ENCODE assay signal across 11 mouse cellular contexts in genomic region chr8:125484530-125485196, GRCm38 (mm10).
DNase-seq lines count a peak whose midpoint lies in the region; ATAC-seq lines count a peak whose summit lies in the region.
"Had no signal": no experiment of that assay in that cellular context is flagged by ENCODE, and none has a peak within 500 bp of the region (broad histone marks: within the 10 kb centered on the region; RNA-seq: fewer than 3 reads in every experiment).

No protein-coding gene starts in this region.

- 59% methylated on average over 7 of the region's 7 CpGs for WGBS in heart, embryonic 13.5 days
- 7% methylated on average over 7 of the region's 7 CpGs for WGBS in forebrain, embryonic 14.5 days
- 27% methylated on average over 7 of the region's 7 CpGs for WGBS in midbrain, embryonic 12.5 days

- peaks cover 52% of the 10 kb centered on the region for H3K4me1 ChIP-seq in heart, embryonic 13.5 days
- H3K4me1 ChIP-seq in forebrain, embryonic 14.5 days (ENCODE audit: control insufficient read depth, insufficient read depth, low read length) = peaks cover 12% of the 10 kb centered on the region
- H3K4me1 ChIP-seq in midbrain, embryonic 12.5 days = peaks cover 28% of the 10 kb centered on the region

- no peaks in the 10 kb centered on the region for H3K27me3 ChIP-seq in heart, embryonic 13.5 days (replicated peaks)
- no peaks in the 10 kb centered on the region for H3K27me3 ChIP-seq in forebrain, embryonic 14.5 days (replicated peaks; ENCODE audit: control insufficient read depth, insufficient read depth, low read length)
- peaks cover 5% of the 10 kb centered on the region; the same call in 1 of the 2 replicates for H3K27me3 ChIP-seq in midbrain, embryonic 12.5 days

- H3K36me3 ChIP-seq in heart, embryonic 13.5 days = peaks cover 66% of the 10 kb centered on the region
- peaks cover 41% of the 10 kb centered on the region for H3K36me3 ChIP-seq in forebrain, embryonic 14.5 days (ENCODE audit: control insufficient read depth, insufficient read depth, low read length)
- H3K36me3 ChIP-seq in midbrain, embryonic 12.5 days = peaks cover 48% of the 10 kb centered on the region

- intact Hi-C loops in heart, postnatal 14 days (cut with DNase I) = no loop called here

- peak overlapping the region; percentile 15; the same call in 1 of the 2 replicates for H3K9ac ChIP-seq in heart, embryonic 13.5 days
- no peak overlapping the region for H3K9ac ChIP-seq in forebrain, embryonic 14.5 days (ENCODE audit: low read length)
- no peak overlapping the region for H3K9ac ChIP-seq in midbrain, embryonic 12.5 days (replicated peaks)

- peak overlapping the region; percentile 68 for H3K27ac ChIP-seq in heart, embryonic 13.5 days (replicated peaks)
- peak overlapping the region; percentile 67; the same call in 1 of the 2 replicates for H3K27ac ChIP-seq in forebrain, embryonic 14.5 days (ENCODE audit: low read depth, low read length)
- peak overlapping the region; percentile 49 for H3K27ac ChIP-seq in midbrain, embryonic 12.5 days (replicated peaks)
- H3K27ac ChIP-seq: layer of hippocampus, adult 2 months; stomach, postnatal 0 days had no signal

- no peaks in the 10 kb centered on the region for H3K9me3 ChIP-seq in heart, embryonic 13.5 days
- H3K9me3 ChIP-seq in forebrain, embryonic 14.5 days (replicated peaks; ENCODE audit: control insufficient read depth, low read length) = no peaks in the 10 kb centered on the region
- no peaks in the 10 kb centered on the region for H3K9me3 ChIP-seq in midbrain, embryonic 12.5 days

- H3K4me3 ChIP-seq in heart, embryonic 13.5 days = no peak overlapping the region
- no peak overlapping the region for H3K4me3 ChIP-seq in forebrain, embryonic 14.5 days (ENCODE audit: low read depth, low read length)
- no peak overlapping the region for H3K4me3 ChIP-seq in midbrain, embryonic 12.5 days
- H3K4me3 ChIP-seq: layer of hippocampus, adult 2 months had no signal

- DNase-seq in heart, postnatal 14 days = no peak
- peak; percentile 32 for DNase-seq in lung, postnatal 10 days
- no peak for DNase-seq in lung, postnatal 25 days (ENCODE audit: low spot score)
- DNase-seq in forebrain, embryonic 14.5 days (ENCODE audit: low spot score) = peak; percentile 66
- no peak for DNase-seq in gastrocnemius, postnatal 25 days
- no peak for DNase-seq in testis, postnatal 10 days (ENCODE audit: low spot score)
- DNase-seq: cerebellum, adult 9-11 months had no signal

- no peak for ATAC-seq in heart, embryonic 13.5 days (ENCODE audit: extremely low read depth, insufficient number of reproducible peaks, low FRiP score, low TSS enrichment)
- ATAC-seq in forebrain, embryonic 14.5 days = peak; percentile 69
- ATAC-seq in midbrain, embryonic 12.5 days (ENCODE audit: low FRiP score, low read depth) = peak; percentile 61; the same call in 1 of the 2 replicates

- H3K4me2 ChIP-seq in heart, embryonic 13.5 days = 0 out of 2 replicates have a peak overlapping the region, but pooled peaks have one; percentile 2
- H3K4me2 ChIP-seq in forebrain, embryonic 14.5 days (ENCODE audit: low read length) = no peak overlapping the region
- no peak overlapping the region for H3K4me2 ChIP-seq in midbrain, embryonic 12.5 days (replicated peaks)

Comparison
In these comparisons a context has a peak if more than half of its experiments do, and no peak if none do; other contexts are left out.
1. DNase-seq: peak in lung, postnatal 10 days (single experiment) and forebrain, embryonic 14.5 days (single experiment); none in heart, postnatal 14 days (0 of 2), lung, postnatal 25 days (single experiment), gastrocnemius, postnatal 25 days (single experiment) and testis, postnatal 10 days (single experiment).
2. Peak in every context shown above with its lines, with median percentiles within 50 percentile points of each other: H3K27ac ChIP-seq.